Mouse (Mus musculus) gastrocnemius, adult 2 months (tissue): ENCODE results near the gene Syn2. TPM values are rescaled to one million over a fixed set of nuclear protein-coding genes. Genes with fewer than 3 reads are reported as not detected.

Source experiments
- DNase-seq: peaks from one replicate; pipeline ENCODE4 v3.0.0; 2022
- H3K27ac ChIP-seq: fragments of 200-600 bp; 2 replicates; pipeline ENCODE4 v1.8.1; 2022; ENCODE audit warnings: mild to moderate bottlenecking
- H3K4me3 ChIP-seq: fragments of 200-600 bp; 2 replicates; pipeline ENCODE4 v1.8.1; 2022; ENCODE audit warnings: mild to moderate bottlenecking, moderate library complexity
- CTCF ChIP-seq: fragments of 200-600 bp; IDR thresholded peaks from 2 replicates; pipeline ENCODE4 v1.8.1; 2022; ENCODE audit warnings: antibody characterized with exemption, mild to moderate bottlenecking, moderate library complexity
- intact Hi-C: fragments of 180-260 bp; cut with DNase I; formaldehyde crosslinking; loops from one replicate; pipeline ENCODE4 v1.15.1; 2025
- total RNA-seq, 2 experiments: library from RNA; stranded (reverse); gene quantifications; 2 replicates each; pipeline ENCODE4 v1.2.3; 2021

Gene Syn2
- total RNA-seq, 2 experiments from 2014 or later, result 0.87 to 1.5 TPM

DNA sequence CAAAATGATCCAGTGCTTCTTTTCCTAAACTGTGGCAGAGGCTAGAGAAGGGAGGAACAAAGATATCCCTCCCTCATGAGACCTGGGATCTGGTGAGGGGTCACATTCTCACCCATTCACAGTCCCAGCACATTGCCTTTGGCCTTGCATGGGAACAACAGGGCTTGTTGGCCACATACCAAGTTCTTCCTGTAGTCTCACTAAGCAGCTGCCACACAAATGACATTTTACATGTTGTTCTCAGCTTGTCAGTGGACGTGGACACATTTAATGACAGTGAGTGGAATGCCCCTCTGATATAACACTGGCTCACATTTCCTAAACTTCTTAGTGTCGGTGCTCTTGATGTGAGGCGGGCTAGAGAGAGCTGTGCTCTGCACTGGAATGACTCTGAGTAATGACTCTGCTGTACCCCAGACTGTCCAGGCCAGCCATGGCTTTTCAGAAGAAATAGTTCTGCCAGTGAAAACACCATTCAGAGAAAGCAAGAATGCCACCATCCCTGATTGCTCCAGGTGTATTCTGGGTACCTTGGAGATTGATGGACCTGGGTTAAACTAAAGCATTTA, 106.5 kb downstream of the Syn2 start:
- no peak for TF ChIP-seq CTCF
- DNase-seq, result no peak
- intact Hi-C loops, result no loop called here
- Histone ChIP-seq H3K27ac (peak overlapping the region; percentile 90), H3K4me3 (no peak overlapping the region)

DNA sequence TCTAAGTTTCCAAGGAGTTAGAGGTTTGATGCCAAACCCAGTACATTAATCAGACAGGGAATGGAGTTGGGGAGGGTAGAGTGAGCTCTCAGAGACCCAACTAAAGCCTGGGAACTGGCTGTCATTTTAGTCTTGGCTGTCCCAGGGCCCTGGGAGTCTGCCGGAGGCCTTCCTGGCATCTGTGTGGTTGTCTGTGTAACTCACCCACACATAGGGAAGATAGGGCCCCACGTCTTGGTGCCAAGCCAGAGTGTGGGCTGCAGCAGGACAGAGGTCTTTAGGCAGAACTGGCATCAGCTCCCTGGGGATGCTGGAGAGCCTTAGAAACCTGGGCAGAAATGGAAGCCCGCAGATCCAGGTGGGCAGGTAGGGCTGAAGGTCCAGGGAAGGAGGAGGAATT, 107.2 kb downstream of the Syn2 start:
- intact Hi-C loops, result no loop called here
- Histone ChIP-seq H3K4me3 (no peak overlapping the region), H3K27ac (peak overlapping the region; percentile 90)
- no peak for DNase-seq
- TF ChIP-seq CTCF, result no peak

DNA sequence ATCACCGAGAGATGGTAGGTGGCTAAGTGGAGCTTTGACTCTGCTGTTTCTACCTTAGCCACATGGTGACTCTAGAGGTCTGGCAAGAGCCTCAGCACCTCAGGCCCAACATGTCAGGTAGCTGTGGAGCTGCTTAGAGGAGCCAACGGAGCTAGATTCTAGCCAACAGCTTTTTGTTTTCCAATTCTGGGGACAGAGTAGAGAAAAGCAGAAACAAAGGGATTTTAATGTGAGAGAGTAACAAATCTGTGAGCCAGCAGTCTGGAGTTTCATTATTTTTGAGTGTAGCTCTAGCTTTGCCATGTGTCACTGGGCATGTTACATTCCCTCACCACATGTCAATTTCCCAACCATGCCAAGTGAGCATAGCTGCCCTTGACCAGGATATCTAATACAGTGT, 109.5 kb downstream of the Syn2 start:
- no peak for DNase-seq
- no peak overlapping the region for H3K4me3 ChIP-seq
- intact Hi-C loops, result no loop called here
- TF ChIP-seq CTCF, result no peak
- peak overlapping the region; percentile 25; the same call in 1 of the 2 replicates for H3K27ac ChIP-seq

DNA sequence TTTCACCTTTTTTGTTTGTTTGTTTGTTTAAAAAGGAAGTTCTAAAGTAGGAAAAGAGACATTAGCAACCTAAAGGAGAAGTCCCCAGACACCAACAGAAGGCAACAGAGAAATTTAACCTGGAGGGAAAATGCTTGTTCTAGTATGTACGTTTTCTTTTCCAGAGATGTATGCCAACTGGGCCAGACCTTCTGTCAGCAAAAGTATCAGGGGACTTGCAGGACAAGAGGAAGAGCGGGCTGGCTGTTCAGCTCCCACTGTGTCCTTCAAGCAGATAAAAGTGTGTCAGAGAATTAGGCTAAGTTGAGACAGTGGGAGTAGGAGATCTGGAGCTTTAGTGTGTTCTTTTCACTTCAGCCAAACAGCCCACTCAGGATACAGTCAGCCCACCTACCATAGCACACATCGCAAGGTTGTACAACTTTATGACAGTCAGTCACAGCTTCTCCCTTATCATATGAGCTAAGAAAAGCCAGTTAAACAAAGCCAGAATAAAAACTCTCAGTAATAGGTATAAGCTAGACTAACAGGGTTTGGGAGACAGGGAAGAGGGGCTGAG, 110.9 kb downstream of the Syn2 start:
- no peak for DNase-seq
- peak overlapping the region; percentile 3; the same call in 1 of the 2 replicates for H3K27ac ChIP-seq
- TF ChIP-seq CTCF, result no peak
- intact Hi-C loops, result no loop called here
- no peak overlapping the region for H3K4me3 ChIP-seq

DNA sequence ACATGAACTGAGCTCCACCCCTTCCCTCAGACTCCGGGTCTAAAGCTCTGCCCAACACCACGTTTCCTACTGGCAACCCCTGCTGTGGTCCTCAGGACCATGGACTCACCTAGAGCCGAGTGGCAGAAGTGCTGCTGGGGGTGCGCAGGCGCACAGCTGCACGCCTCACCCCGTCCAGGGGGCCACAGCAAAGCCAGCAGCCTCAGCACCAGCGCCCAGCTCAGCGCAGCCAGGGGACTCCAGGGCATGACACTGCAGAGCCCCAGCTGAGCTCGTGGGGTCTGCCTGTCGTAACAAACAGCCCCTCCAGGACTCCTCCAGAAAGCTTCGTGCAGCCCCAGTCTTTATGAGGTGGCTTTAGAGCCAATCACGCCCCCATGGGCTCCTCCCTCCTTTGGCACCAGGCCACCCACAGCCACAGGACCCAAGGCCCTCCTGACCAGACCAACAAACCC, 116.9 kb downstream of the Syn2 start:
- TF ChIP-seq CTCF, result no peak
- intact Hi-C loops, result no loop called here
- peak; percentile 69 for DNase-seq
- H3K27ac ChIP-seq, result peak overlapping the region; percentile 88
- peak overlapping the region; percentile 71 for H3K4me3 ChIP-seq

DNA sequence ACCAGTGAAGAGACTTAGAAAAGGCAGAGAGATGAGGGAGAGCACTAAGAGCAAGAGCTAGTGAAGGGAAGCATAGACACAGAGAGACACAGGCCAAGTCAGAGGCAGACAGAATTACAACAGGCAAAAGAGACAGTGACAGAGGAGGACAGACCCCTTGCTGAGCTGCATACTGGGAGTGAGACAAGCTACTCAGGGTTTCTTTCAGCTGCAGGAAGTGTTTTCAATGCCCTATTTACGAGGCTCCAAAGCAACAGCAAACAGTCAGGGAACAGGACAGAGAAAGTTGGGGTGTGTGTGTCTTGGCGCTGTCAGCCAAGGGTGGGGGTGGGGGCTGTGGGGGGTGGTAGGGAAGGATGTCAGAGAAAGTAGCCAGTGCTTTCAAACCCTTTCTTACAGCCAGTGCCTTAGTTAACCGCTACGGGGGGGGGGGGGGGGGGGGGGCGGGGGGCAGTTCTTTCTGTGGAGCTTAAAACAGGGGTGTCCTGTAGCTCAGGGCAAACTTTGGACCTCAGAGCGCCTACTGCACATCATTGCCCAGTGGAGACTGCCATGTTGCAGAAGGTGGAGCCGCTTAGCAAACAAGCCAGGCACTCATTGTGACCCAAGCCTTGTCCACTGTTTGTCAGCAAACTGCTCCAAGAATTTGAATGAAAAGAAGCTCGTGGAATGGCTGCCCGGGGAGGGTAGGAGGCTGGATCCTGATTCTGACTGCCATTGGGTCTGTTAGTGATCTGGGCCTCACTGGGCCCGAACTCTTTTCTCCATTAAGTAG, 117.6 kb downstream of the Syn2 start, which contains the start of gene Timp4:
Gene Timp4 (minus strand): TSS at position 107 of the 775 bp plus-strand sequence.
- DNase-seq, result no peak
- Histone ChIP-seq H3K27ac (peak within 1 kb of the TSS; percentile 88), H3K4me3 (peak within 1 kb of the TSS; percentile 71)
- no peak for TF ChIP-seq CTCF
- intact Hi-C loops, result no loop called here

DNA sequence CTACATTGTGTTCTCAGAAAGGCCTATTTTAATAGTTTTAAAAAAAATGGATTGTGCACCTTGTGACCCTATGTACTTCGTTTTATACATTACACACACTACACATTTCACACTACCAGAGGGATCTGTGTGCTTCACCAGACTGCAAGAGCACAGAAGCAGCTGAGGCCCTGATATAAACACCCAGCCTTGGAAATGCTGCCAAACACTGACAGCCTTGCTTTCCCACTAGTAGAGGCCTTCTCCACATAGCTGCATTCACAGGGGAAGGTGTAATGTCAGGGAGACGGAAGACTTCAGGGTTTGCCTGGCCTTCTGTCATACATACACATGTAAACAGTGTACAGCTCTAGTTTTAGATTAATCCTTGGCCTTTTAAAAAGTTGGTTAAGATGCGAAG, 120.5 kb downstream of the Syn2 start:
- DNase-seq, result no peak
- Histone ChIP-seq H3K27ac (no peak overlapping the region), H3K4me3 (no peak overlapping the region)
- intact Hi-C loops, result no loop called here
- TF ChIP-seq CTCF, result no peak

DNA sequence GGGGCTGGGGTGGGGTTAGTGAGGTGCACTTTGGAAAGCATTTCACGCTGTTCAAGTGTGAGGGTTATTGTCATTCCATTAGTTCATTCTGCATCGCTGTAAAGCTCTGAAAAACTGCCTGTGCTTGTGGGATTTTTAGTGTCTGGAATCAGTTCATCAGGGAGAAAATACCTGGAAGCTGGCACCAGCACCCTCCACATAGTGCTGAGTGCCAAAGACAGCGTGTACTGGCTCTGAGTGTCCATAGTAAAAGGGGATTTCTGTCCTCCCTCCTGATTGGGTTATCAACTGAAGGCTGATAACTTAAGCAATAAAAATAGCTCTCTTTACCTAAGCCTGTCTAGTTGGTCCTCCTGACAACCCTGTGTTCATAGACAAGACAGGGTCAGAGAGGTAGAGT, 125.8 kb downstream of the Syn2 start:
- intact Hi-C loops, result no loop called here
- DNase-seq, result no peak

DNA sequence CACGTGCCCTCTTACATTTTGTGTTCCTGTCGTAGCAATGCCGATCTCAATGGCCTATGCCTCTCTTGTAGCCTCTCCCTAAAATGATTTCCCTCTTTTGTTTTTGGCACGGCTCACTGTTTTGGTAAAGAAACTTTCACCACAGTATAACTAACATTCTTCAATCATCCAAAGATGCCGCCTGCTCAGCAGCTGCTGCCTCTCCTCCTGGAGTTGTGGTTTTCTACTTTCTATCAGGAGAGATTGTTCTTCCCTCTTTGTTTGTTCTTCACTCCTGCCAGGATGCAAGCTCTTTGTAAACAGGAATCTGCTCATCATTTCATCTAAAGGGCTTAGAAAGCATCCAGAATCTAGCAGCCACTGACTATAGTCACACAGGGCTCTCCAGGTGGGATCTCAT, 132.1 kb downstream of the Syn2 start:
- no peak for TF ChIP-seq CTCF
- DNase-seq, result no peak
- Histone ChIP-seq H3K4me3 (no peak overlapping the region), H3K27ac (peak overlapping the region; percentile 44)
- intact Hi-C loops, result loop anchor here (2.0 kb wide), 1 partner anchor 92 kb away; no protein-coding TSS in a partner anchor

More for the DNA sequence above, 125.8 kb downstream of the Syn2 start:
- no peak overlapping the region for H3K4me3 ChIP-seq
- TF ChIP-seq CTCF, result no peak
- no peak overlapping the region for H3K27ac ChIP-seq

DNA sequence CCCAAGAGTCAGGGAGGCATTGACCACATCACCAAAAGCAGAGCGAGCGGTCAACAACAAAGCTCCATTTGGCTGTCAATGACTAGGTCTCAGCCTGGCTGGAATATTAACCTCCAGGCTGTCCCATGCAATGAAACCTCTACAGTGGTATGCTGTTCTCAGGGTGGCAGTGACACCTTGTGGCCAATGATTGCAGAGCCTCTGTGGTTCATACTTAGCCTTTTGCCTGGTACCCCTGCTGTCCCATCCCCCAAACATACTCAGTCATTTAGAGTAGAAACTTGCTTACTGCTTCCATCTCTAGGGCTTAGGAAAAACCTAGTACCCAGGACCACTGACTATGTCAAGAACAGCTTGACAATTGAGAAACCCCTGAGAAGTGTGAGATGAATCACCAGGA, 133.2 kb downstream of the Syn2 start:
- Histone ChIP-seq H3K4me3 (no peak overlapping the region), H3K27ac (peak overlapping the region; percentile 76)
- peak; percentile 95 for TF ChIP-seq CTCF
- DNase-seq, result peak; percentile 76
- intact Hi-C loops, result loop anchor here (1.0 to 2.0 kb wide), 3 partner anchors 41 to 271 kb away; partner anchors contain the start of gene Gm17482

DNA sequence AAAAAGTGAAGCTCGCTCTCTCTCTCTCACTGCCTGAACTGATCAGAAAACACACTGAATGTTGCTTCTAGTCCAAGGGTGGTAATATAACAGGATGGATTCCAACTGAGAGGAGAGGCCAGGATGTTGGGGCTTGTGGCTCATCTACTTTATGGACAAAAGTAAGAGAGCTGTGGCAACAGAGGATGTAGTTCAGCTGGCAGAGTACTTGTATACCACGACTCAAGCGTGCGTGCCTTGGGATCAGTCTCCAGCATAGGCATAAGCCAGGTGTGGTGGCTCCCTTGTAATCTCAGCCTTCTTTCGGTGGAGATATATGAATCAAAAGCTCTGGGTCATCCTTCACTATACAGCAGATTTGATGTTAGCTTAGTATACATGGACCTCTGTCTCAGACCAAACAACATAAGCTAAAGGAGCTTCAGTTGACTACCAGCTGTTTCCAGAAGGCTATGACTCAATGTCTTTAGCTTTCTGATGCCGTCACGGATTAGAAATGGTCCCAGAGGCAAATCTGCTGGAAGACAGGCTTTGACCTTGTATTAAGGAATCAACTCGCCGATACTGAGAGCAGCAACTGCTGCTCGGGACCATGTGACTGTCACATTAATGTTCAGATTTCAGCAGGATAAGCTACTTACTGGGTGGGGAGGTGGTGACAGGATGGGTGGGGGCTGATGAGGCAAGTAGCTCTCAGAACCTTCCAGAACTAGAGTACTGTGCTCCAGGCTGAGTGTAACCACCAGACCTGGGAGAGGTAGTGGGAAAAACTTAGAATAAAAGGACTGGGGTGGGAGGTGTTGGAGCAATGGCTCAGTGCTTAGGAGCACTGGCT, 134.1 kb downstream of the Syn2 start:
- no peak for TF ChIP-seq CTCF
- no peak for DNase-seq
- H3K4me3 ChIP-seq, result no peak overlapping the region
- H3K27ac ChIP-seq, result peak overlapping the region; percentile 76
- intact Hi-C loops, result loop anchor here (1.0 to 2.0 kb wide), 2 partner anchors 41 to 270 kb away; partner anchors contain the start of gene Gm17482

DNA sequence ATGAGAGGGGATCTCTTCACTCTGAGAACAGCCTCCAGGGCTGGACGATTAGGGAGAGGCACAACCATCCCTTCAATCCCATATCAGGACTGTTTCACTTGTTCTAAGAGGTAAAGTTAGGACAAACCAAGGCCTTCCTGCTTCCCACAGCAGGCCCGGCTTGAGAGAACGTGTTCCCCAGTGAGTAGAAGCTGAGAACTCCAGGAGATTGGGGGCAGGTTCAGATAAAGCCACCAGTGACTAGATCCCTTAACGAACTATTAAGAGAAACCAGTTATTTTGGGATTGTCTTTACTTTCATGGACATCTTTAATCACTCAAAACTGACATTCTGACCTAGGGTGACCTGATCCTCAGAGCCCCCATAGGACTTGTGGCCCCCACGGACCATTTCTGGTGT, 134.9 kb downstream of the Syn2 start:
- no peak for DNase-seq
- Histone ChIP-seq H3K27ac (peak overlapping the region; percentile 76), H3K4me3 (no peak overlapping the region)
- intact Hi-C loops, result loop anchor here (2.0 kb wide), 1 partner anchor 269 kb away; no protein-coding TSS in a partner anchor
- TF ChIP-seq CTCF, result no peak
